Mouse (Mus musculus) embryo, embryonic 10.5 days (tissue): Measurements from ENCODE around the gene Popdc2.

Experiments
- DNase-seq: peaks from one replicate; pipeline ENCODE4 v3.0.0-alpha.2; 2015; ENCODE audit warnings: low spot score

Gene Popdc2

DNA sequence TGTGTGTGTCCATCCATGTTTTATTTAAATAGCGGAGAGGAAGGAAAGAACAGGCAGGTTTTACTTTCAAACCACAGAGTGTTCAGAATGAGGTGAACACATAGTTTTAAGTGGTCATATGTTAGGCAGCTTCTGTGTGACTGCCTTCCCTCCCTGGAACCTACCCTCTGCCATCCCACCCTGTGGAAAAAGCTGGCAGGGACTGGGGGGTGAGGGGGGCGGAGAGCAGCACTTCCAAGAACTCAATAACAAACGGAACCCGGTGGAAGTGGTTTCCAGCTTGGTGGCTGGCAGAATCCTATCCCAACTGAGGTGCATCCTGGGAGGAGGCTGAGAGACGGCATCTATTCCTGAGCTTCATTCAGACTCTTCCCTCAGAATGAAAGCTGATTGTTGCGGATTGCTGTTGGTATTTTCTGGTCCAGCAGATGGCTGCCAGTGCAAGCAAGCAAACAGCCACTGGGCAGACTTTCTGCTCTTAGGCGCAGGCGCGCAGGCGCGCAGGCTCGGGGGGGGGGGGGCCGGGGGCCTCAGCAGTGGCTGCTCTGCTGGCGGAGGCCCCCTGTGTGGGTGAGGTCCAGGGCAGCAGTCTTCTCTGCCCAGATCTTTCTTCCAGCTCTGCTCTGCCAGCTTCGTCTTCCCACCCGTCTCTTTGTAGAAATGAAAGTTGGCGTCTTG, 14.3 kb downstream of the Popdc2 start:
- peak; percentile 67 for DNase-seq

DNA sequence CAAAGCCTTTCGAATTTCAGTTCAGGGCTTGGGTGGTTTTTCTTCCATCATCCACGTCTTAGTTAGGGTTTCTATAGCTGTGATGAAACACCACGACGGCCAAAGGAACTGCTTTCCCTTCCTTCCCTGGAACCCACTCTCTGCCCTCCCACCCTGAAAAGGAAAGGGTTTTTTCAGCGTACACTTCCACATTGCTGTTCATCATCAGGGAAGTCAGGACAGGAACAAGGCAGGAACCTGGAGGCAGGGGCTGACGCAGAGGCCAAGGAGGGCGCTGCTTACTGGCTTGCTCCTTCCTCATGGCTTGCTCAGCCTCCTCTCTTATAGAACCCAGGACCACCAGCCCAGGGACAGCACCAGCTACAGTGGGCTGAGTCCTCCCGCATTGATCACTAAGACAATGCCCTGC, 14.8 kb downstream of the Popdc2 start:
- DNase-seq: no peak

- DNase-seq: no peak
Measured at GRCm38 (mm10) chr16:38377546-38377945, 15.5 kb downstream of the Popdc2 start.

DNA sequence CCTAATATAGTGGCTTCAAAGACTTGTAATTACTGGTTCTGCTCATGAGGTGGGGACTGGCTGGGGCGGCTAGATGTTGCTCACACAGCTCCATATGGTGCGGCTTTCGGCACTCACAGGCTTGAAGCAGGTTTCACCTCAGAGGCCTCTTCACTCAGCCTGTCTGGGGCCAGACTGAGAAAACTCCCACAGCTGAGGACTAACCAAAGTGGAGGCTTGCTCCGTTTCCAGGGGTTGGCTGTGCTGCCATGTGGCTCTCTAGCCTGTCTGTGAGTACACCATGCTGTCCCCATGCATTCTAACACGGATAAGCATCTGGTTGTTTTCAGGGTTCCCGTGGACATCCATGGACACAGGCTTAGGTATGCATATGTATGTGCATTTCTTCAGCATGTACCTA, 16.6 kb downstream of the Popdc2 start:
- no peak for DNase-seq

- no peak for DNase-seq
Measured at GRCm38 (mm10) chr16:38379088-38379487, 17.1 kb downstream of the Popdc2 start.

- DNase-seq: no peak
Measured at GRCm38 (mm10) chr16:38379493-38379892, 17.5 kb downstream of the Popdc2 start.

DNA sequence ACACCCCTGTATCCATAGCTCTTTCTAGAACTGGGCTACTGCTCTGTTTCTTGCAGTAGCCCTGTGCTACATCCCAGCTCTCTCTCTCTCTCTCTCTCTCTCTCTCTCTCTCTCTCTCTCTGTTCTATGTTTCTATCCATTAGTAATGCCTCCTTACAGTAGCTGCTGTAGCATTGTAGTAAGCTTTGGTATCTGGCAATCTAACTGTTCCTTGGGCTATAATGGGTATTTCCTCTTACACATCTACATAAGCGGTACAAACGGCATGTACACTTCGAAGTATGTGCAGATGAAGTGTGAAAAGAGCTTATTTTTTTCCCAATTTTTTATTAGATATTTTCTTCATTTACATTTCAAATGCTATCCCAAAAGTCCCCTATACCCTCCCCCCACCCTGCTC, 17.9 kb downstream of the Popdc2 start:
- no peak for DNase-seq

- no peak for DNase-seq
Measured at GRCm38 (mm10) chr16:38383683-38384082, 21.7 kb downstream of the Popdc2 start.

- no peak for DNase-seq
Measured at GRCm38 (mm10) chr16:38385184-38385634, 23.2 kb downstream of the Popdc2 start.

DNA sequence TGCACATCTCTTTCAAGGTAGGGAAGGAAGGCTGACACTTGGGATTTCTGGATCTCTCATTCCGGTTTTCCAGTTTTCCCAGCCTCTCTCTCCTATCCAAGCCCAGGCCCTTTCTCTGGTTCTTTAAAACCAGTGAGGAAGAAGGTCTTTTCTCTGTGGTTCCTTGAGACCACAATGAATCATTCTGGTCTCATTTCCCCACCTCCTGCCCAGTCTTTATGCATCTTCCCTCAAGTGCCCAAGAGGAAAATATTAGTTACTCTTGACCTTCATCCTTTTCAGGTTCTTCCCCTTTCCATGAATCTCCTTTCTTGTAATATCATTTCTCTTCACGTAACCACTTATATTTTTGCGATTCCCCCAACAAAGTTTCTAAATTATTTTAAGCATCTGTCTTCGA, 23.7 kb downstream of the Popdc2 start:
- DNase-seq: no peak

DNA sequence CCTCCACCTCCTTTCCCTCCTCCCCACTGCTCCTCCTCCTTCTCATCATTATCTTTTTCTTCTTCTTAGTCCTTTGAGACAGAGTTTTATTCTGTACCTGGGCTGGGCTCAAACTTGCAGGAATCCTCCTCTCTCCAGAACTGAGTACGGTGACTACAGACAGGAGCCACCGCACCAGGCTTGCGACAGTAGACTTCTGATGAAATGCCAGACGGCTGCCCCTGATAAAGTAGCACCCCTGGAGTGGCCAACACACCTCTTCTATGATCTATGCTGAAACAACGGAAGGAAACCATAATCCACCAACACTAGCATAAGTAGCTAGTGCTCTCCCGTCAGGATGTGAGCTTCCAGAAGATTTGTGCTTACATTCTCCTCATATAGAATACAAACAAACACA, 25.4 kb downstream of the Popdc2 start:
- no peak for DNase-seq

DNA sequence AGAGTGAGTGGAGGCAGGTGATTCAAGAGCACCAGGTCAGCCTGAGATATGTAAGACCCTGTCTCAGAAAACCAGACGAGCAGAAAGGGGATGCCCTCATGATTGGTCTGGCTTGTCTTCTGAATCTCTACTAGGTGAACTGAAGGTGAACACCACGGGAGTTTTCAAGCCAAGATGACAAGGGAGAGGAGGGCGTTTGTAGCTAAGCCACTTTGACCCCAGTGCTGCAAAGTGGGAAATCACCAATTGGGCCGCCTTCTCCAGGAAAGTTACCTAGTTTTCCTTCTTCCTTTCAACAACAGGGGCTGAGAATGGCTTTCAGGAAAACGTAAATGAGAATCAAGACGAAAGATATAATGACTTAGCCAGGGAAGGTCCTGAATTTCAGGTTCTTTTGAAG, 26.7 kb downstream of the Popdc2 start:
- no peak for DNase-seq

GRCm38 (mm10) chr16:38389284-38389893, 27.4 kb downstream of the Popdc2 start:
- no peak for DNase-seq

DNA sequence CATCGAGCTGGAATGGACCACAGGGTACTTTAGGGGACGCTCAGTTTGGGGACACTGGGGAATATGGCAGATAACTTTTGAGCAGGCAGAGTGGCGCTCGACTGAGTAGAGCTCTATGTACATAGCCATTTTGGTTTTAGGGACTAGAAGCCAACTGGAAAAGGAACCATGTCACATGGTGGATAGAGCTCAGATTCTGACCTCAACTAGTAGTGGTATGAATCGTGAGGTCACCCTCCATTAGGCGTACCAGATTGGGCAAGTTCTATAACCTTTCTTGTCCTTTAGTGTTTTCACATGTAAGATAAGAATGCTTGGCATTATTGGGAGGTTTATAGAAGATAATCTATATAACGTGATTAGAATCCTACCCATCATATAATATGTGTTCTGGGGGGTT, 28.3 kb downstream of the Popdc2 start:
- no peak for DNase-seq

DNA sequence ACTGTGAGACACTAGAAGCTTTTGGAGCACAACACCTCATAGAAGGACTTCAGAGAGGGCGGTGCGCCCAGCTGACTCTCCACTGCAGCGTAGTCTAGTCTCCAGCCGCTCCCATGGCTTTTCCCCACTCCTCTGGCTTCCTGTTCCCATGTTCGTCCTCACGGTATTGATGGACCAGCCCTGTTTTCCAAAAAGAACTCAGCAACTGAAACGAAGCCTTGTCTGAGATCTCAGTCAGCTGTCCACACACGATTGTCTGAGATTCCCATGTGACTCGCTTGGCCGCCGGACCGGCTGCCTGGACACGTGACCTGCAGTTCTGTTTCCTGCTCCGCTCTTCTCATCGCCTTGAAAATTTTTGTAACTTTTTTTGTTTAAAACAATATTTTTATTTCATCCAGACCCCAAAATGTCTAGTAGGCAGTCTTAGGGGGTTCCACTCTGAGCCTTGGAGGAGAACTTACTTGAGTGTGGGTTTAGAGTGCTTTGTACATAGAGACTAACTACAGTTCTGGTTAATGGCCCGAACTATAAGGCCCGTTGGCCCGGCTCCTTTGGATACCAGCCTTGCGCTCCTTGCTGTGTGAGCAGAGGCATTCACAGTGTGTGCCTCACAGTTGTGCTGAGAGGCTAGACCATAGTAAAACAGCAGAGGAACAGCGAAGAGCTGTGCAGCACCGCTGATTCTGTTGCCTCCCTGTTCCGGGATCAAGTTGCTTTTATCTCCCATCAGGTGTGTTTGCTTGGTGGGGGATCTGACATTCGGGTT, 30.3 kb downstream of the Popdc2 start:
- DNase-seq: no peak

- DNase-seq: no peak
Measured at GRCm38 (mm10) chr16:38394191-38394618, 32.2 kb downstream of the Popdc2 start.

- no peak for DNase-seq
Measured at GRCm38 (mm10) chr16:38395060-38395730, 33.2 kb downstream of the Popdc2 start.

- no peak for DNase-seq
Measured at GRCm38 (mm10) chr16:38396155-38396554, 34.1 kb downstream of the Popdc2 start.

GRCm38 (mm10) chr16:38398266-38398665, 36.3 kb downstream of the Popdc2 start:
- DNase-seq: no peak

GRCm38 (mm10) chr16:38399076-38399475, 37.1 kb downstream of the Popdc2 start:
- DNase-seq: no peak

DNA sequence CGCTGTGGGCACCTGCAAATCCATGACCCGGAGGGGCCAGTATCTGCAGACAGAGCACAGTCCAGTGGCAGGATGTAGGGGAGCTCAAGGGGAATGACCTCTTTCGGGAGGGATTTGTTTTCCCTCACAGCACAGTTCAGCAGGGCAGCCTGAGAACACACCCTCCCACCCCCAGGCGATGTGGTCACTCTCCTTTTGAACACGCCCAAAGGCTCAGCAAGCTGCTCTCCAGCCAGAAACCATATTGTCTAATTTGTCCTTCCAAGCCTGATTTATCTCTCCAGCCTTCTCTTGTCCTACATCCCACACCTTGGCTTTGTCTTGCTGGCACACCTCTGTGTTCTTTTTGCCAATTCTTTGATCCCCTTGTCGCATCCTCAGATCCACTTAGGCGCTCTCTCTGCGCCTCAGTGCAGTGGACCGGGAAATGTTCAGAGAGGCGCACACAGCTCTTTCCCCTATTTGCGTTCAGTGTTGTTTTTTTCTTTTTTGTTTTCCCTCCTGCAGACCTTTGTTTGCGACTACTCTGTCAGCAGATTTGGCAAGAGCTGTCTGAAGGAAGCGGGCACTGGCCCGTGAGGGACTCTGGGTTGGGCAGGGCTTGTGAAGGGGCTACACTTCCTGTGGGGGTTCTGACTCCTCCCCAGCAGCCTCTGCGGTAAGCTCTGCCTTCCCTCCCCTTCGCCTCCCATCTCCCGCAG, 37.7 kb downstream of the Popdc2 start:
- peak; percentile 69 for DNase-seq
